Mouse (Mus musculus): ENCODE results near the gene Cry2.

DNA sequence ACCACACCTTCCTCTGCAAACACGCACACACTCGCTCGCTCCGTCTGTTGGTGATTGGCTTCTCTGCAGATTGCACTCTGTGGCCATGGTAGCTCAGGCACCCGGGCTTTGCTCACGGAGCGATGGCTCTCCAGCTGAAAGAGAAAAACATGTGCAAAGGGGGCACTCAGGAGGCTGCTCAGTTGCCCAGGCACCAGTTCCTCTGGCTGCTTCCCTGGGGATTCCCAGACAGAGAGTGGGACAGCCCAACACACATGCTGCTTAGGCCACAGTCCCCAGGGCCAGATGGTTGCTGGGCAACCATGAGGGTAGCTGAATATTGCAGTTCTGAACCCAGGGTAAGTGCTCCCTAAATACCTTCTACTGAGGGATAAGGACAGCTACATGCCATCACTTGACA is 28.2 kb downstream of the Cry2 start:
- TF ChIP-seq POLR2A (IDR thresholded peaks at IDR 0.05; ENCODE audit: borderline replicate concordance, control insufficient read depth, low read depth, low read length), result no peak
- TF ChIP-seq CTCF (IDR thresholded peaks at IDR 0.05; ENCODE audit: control insufficient read depth, insufficient read depth, low read length), result no peak
